Mouse (Mus musculus) stomach, embryonic 16.5 days (tissue): ENCODE data around the gene Poll. TPM values are rescaled to one million over a fixed set of nuclear protein-coding genes. Genes with fewer than 3 reads are reported as not detected.
A peak's percentile ranks its signal among the peaks of the same experiment; 100 is the strongest.

Experiments
- ATAC-seq: fragments of 200-750 bp; cut with Nextera tagmentation; 2 replicates; pipeline ENCODE4 v1.8.0; 2017; ENCODE audit warnings: moderate number of reproducible peaks, moderate TSS enrichment; ENCODE audit not compliant: insufficient read depth, low FRiP score
- H3K27ac ChIP-seq: fragments of 300-500 bp; sonication (generic); 2 replicates; pipeline ENCODE4 v1.5.1; 2014; ENCODE audit warnings: low read length
- H3K27me3 ChIP-seq: fragments of 300-500 bp; sonication (generic); 2 replicates; pipeline ENCODE4 v1.6.1; 2014; ENCODE audit warnings: low read length, control low read depth, mixed read lengths; ENCODE audit not compliant: control insufficient read depth, insufficient read depth
- H3K36me3 ChIP-seq: fragments of 300-500 bp; sonication (generic); 2 replicates; pipeline ENCODE4 v1.6.1; 2014; ENCODE audit warnings: low read length; ENCODE audit not compliant: control insufficient read depth, insufficient read depth
- H3K4me1 ChIP-seq: fragments of 300-500 bp; sonication (generic); 2 replicates; pipeline ENCODE4 v1.6.1; 2014; ENCODE audit warnings: low read length, control low read depth, mixed read lengths; ENCODE audit not compliant: control insufficient read depth, insufficient read depth
- H3K4me2 ChIP-seq: fragments of 300-500 bp; sonication (generic); 2 replicates; pipeline ENCODE4 v1.6.1; 2014; ENCODE audit warnings: low read depth, low read length, mixed read lengths
- H3K4me3 ChIP-seq: fragments of 300-500 bp; sonication (generic); replicated peaks from 2 replicates; pipeline ENCODE4 v1.5.1; 2014; ENCODE audit warnings: mild to moderate bottlenecking, low read length
- H3K9ac ChIP-seq: fragments of 300-500 bp; sonication (generic); 2 replicates; pipeline ENCODE4 v1.6.1; 2014; ENCODE audit warnings: low read length
- H3K9me3 ChIP-seq: fragments of 300-500 bp; sonication (generic); replicated peaks from 2 replicates; pipeline ENCODE4 v1.6.1; 2016; ENCODE audit warnings: low read length, control low read depth; ENCODE audit not compliant: control insufficient read depth
- WGBS: fragments of 180-500 bp; shearing (Covaris S2); extraction: QIAGEN DNeasy Blood & Tissue Kit; methylation state at CpG from one replicate; pipeline ENCODE4 v1.1.7; 2014; 5-methylcytosine and 5-hydroxymethylcytosine counted together
- polyA plus RNA-seq: library from polyadenylated mRNA; unstranded; fragments of >200 nt; fragmentation: Nextera tagmentation; extraction: Ambion mirVana; gene quantifications from 2 replicates; pipeline ENCODE4 v1.2.1, GENCODE M21; 2015

The Poll gene
- polyA plus RNA-seq, 1 experiment from 2014 or later = 13.2 TPM

GRCm38 (mm10) chr19:45544152-45544924 is 16.0 kb downstream of the Poll start:
- no peaks in the 10 kb centered on the region for H3K36me3 ChIP-seq
- H3K4me3 ChIP-seq = peak overlapping the region; percentile 50
- WGBS = 2% methylated on average over 22 of the region's 26 CpGs
- peak overlapping the region; percentile 97 for H3K4me2 ChIP-seq
- H3K27me3 ChIP-seq = peaks cover 25% of the 10 kb centered on the region
- peak overlapping the region; percentile 66 for H3K9ac ChIP-seq
- 0 out of 2 replicates have a peak, but pooled peaks have one; percentile 41 for ATAC-seq
- H3K4me1 ChIP-seq = peaks cover 10% of the 10 kb centered on the region
- no peaks in the 10 kb centered on the region for H3K9me3 ChIP-seq
- H3K27ac ChIP-seq = no peak overlapping the region

- peak overlapping the region; percentile 72 for H3K4me2 ChIP-seq
- H3K27ac ChIP-seq = no peak overlapping the region
- H3K4me3 ChIP-seq = peak overlapping the region; percentile 36
- H3K4me1 ChIP-seq = peaks cover 10% of the 10 kb centered on the region
- ATAC-seq = no peak
- WGBS = 22% methylated on average over 3 of the region's 3 CpGs
- H3K36me3 ChIP-seq = no peaks in the 10 kb centered on the region
- H3K27me3 ChIP-seq = peaks cover 25% of the 10 kb centered on the region
- H3K9ac ChIP-seq = no peak overlapping the region
- no peaks in the 10 kb centered on the region for H3K9me3 ChIP-seq
Observed at GRCm38 (mm10) chr19:45542061-45542460, 18.3 kb downstream of the Poll start.

- Histone ChIP-seq H3K9me3 (no peaks in the 10 kb centered on the region), H3K9ac (peak overlapping the region; percentile 40; the same call in 1 of the 2 replicates)
- under 1% methylated on average over 52 of the region's 58 CpGs for WGBS
Observed at GRCm38 (mm10) chr19:45541409-45542041, 18.8 kb downstream of the Poll start.

DNA sequence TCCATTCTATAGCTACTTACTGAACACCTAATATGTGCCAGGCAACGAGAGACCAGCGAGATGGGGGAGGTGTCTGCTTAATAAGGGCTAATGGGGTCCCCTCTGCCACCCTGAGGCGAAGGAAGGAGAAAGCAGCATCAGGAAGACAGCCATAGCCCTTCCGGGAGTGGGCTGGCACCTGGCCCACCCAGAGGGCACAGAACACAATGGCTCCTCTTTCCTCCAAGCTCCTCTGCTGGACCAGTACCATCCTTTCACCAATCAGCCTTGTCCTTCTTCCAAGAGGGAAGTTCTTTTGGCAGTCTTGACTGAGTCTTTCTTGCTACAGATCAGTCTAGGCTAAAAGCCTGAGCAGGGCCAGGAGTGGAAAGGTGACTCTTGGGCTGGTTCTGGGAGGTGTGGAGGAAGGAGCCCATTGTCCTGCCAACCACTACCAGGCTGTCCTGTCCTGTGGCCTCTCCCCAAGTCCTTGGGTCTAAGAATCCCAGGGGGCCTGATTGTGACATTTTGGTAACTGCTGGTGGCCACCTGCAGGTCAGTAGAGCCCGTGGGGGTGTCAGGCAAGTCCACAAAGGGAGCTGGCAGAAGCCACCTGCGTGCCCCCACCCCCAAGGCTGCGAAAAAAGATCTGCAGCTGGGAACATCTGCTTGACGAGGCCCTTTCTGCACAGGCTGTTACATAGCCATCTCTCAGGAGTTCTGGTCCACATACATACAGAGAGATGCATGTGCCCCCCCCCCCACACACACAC is 19.5 kb downstream of the Poll start:
- Histone ChIP-seq H3K27ac (no peak overlapping the region), H3K4me1 (peaks cover 10% of the 10 kb centered on the region), H3K4me2 (peak overlapping the region; percentile 72), H3K4me3 (peak overlapping the region; percentile 36), H3K9ac (no peak overlapping the region), H3K9me3 (no peaks in the 10 kb centered on the region), H3K36me3 (no peaks in the 10 kb centered on the region), H3K27me3 (peaks cover 25% of the 10 kb centered on the region)
- WGBS = 37% methylated on average over 8 of the region's 8 CpGs
- ATAC-seq = no peak

More at GRCm38 (mm10) chr19:45541409-45542041, 18.8 kb downstream of the Poll start:
- H3K4me2 ChIP-seq = peak overlapping the region; percentile 72
- H3K4me3 ChIP-seq = peak overlapping the region; percentile 36
- peaks cover 25% of the 10 kb centered on the region for H3K27me3 ChIP-seq
- peak; percentile 26; the same call in 1 of the 2 replicates for ATAC-seq
- peaks cover 10% of the 10 kb centered on the region for H3K4me1 ChIP-seq
- no peak overlapping the region for H3K27ac ChIP-seq
- H3K36me3 ChIP-seq = no peaks in the 10 kb centered on the region

- no peak for ATAC-seq
- H3K9ac ChIP-seq = no peak overlapping the region
- no peak overlapping the region for H3K4me2 ChIP-seq
- 42% methylated on average over 1 of the region's 1 CpGs for WGBS
- H3K27ac ChIP-seq = no peak overlapping the region
- H3K36me3 ChIP-seq = no peaks in the 10 kb centered on the region
- H3K4me1 ChIP-seq = no peaks in the 10 kb centered on the region
- peaks cover 16% of the 10 kb centered on the region for H3K27me3 ChIP-seq
- no peak overlapping the region for H3K4me3 ChIP-seq
- no peaks in the 10 kb centered on the region for H3K9me3 ChIP-seq
Observed at GRCm38 (mm10) chr19:45537505-45537904, 22.8 kb downstream of the Poll start.

GRCm38 (mm10) chr19:45535929-45536328 is 24.4 kb downstream of the Poll start:
- Histone ChIP-seq H3K4me1 (no peaks in the 10 kb centered on the region), H3K36me3 (no peaks in the 10 kb centered on the region), H3K4me2 (no peak overlapping the region), H3K27me3 (peaks cover 3% of the 10 kb centered on the region; the same call in 1 of the 2 replicates), H3K4me3 (no peak overlapping the region), H3K27ac (no peak overlapping the region), H3K9me3 (no peaks in the 10 kb centered on the region), H3K9ac (no peak overlapping the region)
- no peak for ATAC-seq
- WGBS = 41% methylated on average over 6 of the region's 6 CpGs

- no peak for ATAC-seq
- WGBS = 61% methylated on average over 8 of the region's 8 CpGs
- H3K9me3 ChIP-seq = no peaks in the 10 kb centered on the region
Observed at GRCm38 (mm10) chr19:45535214-45535735, 25.1 kb downstream of the Poll start.

GRCm38 (mm10) chr19:45533617-45534016 is 26.7 kb downstream of the Poll start:
- H3K4me2 ChIP-seq = no peak overlapping the region
- no peak overlapping the region for H3K27ac ChIP-seq
- no peak for ATAC-seq
- H3K9ac ChIP-seq = no peak overlapping the region
- no peaks in the 10 kb centered on the region for H3K36me3 ChIP-seq
- no peaks in the 10 kb centered on the region for H3K9me3 ChIP-seq
- 64% methylated on average over 7 of the region's 7 CpGs for WGBS
- H3K27me3 ChIP-seq = no peaks in the 10 kb centered on the region
- peaks cover 3% of the 10 kb centered on the region; the same call in 1 of the 2 replicates for H3K4me1 ChIP-seq
- no peak overlapping the region for H3K4me3 ChIP-seq

More at GRCm38 (mm10) chr19:45535214-45535735, 25.1 kb downstream of the Poll start:
- H3K4me2 ChIP-seq = no peak overlapping the region
- no peak overlapping the region for H3K27ac ChIP-seq
- H3K27me3 ChIP-seq = no peaks in the 10 kb centered on the region
- H3K9ac ChIP-seq = no peak overlapping the region
- no peaks in the 10 kb centered on the region for H3K4me1 ChIP-seq
- no peak overlapping the region for H3K4me3 ChIP-seq
- H3K36me3 ChIP-seq = no peaks in the 10 kb centered on the region
